Mouse (Mus musculus) spleen, postnatal 10 days (tissue): ENCODE measurements around the gene Slc27a1.

Source experiments
- DNase-seq, 2 experiments: peaks; one replicate each; pipeline ENCODE4 v3.0.0; 2021 to 2022; ENCODE audit warnings: low spot score in 2 of 2

Slc27a1 gene

DNA sequence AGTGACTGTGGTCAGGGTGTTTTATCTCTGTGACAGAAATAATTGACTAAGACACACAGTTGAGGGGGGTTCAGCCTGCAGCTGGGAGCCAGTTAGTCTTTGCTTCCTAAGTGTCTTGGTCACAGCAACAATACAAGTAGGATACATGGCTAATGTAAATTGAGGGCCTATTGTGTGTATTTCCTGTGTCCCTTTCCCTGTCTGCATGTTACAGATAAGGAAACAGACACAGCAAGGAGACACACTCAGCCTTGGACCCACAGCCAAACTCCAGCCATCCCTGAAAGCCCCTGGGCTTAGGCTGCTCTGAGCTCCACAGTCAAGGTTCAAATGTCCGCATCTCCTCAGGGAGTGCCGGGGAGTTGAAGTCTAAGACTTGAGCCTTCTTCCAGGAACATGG is 14.0 kb upstream of the Slc27a1 start:
- no peak for DNase-seq

DNA sequence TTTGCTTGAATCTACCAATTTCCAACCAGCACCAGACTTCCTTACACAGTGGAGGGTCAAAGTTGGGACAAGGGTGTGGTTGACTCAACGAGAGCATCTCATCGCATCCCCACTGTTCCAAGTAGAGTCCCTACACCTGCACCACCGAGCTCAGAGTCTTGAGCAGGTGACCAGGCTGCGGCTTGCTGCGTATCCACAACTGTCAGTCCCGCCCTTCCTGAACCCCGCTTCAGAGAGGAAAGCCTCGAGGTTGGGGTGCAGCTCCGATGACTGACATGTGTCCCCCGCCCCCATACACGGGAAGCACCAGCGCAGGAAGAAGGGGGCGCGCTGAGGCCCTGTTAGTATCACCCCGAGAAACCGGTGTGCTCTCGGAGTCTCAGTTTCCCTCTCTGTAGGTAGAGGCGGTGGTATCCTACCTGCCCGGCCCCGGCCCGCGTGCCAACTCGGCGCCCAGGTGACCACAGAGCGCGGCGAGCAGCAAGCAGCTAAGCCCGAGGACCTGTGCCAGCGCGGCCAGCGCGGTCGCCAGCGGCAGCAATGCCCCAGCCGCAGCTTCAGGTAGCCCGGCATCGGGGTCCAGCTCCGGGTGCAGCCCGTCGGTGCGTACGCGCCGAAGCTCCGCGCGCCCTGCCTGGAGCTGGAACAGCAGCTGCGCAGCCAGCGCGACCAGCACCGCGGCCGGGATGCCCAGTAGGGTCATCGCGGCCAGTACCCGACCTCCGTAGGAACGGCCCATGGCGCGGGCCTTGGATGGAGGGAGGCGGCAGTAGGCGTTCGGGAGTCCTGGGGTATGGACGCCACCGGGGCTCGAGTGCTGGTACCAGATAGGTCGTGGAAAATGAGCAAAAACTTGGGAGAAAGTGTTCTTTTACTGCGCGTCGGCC is 10.4 kb upstream of the Slc27a1 start, which contains the start of gene Tmem221:
Gene Tmem221, minus strand, starts transcription at position 801 of the 887 bp plus-strand sequence.
- no peak for DNase-seq

DNA sequence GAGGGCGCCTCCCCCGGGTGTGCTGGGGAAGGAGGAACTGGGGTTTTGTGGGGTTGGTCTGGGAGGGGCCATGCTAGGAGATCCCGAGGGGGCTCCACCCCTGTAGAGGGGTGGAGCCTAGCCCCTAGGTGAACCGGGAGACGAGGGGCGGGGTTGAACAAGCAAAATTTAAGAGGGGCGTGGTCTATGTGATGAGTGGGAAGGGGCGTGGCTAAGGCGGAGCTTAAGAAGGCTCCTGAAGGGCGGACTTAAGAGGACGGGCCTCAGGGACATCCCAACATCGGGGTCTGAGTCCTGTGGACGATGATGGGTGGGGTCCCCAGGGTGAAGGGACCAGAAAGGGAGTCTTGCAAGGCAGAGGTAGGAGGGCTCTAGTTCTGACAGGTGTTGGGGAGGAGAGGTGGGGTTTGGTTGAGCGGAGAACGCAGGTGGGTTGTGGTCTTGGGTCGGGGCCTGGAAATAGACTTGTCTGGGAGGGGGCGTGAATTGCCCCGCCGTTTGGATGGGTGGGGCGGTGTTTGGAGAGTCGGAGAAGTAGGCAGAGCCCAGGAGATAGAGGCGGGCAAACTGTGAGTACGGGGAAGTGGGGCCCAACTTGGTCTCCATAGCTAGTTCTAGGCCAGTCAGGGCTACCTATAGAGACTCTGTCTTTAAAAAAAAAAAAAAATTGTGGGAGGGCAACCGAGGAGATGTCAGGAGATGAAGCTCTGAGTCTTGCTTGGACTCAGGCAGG is 9.6 kb upstream of the Slc27a1 start:
- DNase-seq = peak; percentile 52 to 83

DNA sequence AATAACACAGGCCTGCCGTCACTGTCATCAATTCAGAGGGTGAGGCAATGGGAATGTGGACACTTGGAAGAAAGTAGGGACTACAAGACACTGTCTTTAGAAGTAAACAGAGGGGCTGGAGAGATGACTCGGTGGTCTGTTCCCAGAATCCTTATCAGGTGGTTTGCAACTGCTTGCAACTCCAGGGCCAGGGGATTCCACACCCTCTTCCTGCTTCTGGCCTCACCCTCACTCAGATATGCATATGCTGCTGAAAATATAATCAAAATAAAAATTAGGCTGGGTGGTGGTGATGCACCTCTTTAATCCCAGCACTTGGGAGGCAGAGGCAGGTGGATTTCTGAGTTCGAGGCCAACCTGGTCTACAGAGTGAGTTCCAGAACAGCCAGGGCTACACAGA is 8.6 kb upstream of the Slc27a1 start:
- no peak for DNase-seq

DNA sequence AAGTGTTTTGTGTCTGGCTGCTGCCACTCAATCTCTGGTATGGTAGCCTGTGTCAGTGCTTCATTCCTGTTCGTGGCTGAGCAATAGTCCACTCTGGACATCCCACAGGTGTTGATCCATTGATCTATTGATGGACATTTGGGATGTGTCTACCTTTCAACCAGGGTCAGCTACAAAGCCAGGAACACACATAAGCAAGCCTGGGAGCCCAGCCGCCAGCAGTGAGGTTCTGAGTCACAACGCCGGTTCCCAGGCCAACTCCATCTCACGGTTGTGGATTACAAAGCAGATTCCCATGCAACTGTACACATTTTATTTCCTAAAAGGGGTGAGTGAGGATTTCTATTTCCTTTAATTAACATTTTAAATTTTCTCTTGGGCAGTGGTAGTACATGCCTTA is 7.9 kb upstream of the Slc27a1 start:
- DNase-seq = no peak

DNA sequence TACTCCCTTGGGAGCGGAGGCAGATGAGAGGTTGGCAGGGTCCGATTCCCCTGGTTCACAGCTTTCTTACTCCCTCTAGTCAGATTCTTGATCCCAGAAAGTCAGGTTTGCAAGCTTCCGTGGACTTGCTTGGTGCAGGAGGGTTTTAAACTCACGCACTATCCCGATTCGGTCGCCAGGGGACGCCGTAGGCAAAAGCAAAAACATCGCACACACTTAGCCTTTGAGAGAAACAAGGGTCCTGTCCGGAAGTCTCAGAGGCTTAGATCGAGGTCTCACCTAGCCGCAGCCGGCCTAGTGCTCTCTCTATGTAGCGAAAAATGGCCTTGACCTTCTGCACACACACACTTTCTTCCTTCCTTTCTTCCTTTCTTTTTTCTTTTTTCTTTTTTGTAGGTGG is 7.3 kb upstream of the Slc27a1 start:
- peak; percentile 37 to 72 for DNase-seq

DNA sequence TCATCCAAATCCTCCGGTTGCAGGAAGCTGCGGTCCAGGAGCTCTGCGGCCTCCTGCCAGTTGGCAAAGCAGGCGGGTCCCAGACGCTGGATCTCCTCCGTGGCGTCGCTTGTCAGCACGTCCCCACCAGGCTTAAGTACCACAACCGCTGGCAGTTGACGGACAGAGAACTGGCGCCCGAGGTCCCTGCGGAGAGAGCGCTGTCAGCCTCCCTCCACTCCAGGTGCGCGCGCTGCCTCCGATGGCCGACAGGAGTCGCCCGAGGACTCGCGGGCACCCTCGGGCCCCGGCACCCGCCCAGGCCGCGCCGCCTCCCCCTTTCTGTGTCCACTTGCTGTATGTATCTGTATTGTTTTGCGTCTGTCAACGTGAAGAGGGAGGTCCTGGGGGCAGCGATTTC is 5.9 kb upstream of the Slc27a1 start:
- peak; percentile 73 to 89 for DNase-seq

DNA sequence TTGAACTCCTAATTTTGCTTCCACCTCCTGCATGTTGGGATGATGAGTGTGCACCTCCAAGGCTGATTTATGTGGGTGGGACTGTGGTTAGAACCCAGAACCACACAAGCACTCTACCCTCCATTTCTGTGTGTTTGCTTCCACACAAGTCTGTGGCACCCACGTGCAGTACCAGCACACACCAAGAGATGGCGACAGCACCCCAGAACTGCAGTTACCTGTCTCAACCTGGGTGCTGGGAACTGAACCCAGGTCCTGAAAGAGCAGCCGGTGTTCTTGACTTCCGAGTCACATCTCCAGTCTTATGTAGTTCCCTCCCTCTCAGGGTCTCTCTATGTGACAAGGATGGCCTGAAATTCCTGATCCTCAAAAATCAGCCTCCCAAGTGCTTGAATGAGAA is 4.7 kb upstream of the Slc27a1 start:
- no peak for DNase-seq

DNA sequence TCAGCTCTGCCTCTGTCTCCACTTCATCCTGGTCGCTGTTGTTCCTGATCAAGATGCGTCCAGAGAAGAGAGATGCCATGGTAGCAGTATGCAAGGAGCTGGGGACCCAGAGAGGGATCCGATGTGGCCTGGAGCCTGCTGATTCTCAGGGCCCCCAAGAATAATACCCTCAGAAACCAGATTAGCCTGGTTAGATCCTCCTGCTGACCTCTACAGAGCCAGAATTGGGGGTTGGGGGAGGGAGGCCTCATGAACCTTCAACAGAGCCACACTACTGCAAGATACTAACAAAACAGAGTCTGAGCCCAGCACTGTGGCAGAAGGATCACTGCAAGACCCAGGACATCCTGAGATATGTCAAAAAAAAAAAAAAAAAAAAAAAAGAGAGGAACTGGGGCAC is 2.2 kb upstream of the Slc27a1 start, which contains the start of gene Nxnl1:
Gene Nxnl1, minus strand, starts transcription at position 101 of the 400 bp plus-strand sequence.
- DNase-seq = no peak

DNA sequence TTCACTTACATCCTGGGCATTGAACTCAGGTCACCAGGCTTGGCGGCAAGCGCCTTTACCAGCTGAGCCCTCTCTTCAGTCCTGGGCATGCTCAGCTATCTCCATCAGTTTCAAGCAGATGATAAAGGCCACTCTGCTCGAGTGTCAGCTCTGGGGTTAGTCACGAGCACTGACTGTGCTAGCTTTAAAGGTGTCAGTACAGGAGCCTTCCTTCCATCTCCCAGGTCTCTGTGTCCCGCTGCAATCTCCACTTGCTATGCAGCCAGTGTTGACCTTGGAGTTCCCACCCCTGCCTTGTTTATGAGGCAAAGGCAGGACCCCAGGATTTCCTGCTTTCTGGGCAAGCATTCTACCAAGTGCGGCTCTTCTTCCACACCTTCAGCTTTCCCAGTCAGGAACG is 1.1 kb upstream of the Slc27a1 start:
- DNase-seq = no peak

DNA sequence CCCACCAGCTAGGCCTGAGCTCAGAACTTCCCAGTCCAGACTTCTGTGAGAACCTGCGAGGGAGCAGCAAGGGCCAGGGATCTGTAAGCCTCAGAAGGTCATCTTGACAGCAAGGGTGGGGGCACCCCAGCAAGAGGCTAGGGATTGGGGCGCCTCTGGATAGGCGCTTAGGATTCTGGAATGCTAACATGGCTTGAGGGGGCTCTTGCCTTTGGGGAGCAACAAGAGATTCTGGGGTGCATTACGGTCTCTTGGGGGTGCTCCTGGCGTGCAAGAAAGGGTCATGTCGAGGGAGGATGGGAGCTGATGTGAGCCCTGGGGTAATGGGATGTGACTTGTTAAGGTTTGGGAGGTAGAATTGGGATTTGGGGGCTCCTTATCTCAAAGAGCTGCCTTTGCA is 259 bp downstream of the Slc27a1 start:
- DNase-seq = no peak

DNA sequence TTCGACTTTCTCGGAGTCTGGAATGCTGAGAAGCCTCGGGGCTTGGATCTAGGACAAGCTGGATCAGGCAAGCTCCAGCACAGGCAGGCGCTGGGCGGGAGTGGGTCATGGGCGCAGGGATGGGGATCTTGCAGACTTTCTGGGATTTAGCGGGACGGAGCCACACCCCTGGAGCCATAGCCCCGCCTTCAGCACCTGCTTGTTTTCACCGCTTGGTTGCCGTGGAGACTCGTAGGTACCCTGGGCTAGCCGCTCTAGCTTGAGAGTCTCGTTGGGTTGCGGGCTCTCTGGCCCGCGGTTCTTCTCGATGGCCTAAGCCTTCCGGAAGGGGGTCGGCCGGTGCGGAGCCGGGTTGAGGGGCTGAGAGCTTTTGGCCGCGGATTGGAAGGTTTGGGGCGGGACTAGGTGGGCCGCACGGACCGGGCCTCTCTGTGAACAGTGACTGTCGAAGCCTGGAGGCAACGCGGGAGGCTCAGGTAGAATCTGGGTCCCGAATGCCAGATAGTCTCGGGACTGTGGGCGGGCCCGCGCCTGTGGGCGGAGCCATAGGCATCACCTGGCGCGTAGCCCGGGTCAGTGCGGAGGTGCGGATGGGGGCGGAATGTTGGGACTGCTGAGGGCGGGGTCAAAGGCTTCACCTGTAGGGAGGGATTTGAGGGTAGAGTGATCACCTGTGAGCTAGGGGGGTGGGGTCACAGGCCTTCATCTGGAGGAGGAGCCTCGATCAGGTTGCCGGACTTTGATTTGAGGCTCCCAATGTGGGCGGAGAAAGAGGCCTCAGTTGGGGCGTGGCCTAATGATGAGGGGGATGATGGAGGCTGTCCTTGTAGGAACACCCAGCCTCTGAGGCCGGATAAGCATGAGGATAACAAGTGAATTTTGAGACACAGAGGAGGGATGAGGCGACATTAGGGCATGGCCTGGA is 946 bp downstream of the Slc27a1 start:
- DNase-seq = peak; percentile 41 to 72

DNA sequence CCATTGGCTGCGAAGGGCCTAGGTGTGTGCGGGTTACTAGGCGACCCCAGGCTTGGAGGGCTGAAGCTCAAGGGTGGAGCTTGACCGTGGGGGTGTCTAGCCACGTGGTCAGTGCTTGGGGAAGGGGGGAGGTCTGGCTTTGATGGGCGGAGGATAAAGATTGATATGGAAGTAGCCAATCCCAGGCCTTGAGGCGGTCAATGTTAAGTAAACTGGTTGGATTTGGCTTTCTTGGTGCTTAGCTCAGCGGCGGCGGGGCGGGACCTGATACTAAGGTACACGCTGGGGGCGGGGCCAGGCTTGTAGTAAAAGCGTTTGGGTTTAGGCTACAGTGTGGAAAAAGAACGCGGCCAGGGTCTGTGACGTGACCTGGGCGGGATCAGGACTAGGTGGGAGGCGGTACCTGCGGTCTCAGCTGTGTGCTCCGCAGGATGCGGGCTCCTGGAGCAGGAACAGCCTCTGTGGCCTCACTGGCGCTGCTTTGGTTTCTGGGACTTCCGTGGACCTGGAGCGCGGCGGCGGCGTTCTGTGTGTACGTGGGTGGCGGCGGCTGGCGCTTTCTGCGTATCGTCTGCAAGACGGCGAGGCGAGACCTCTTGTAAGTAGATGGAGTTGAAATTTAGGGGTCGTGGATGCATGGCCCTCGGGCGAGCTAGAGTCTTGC is 1.7 kb downstream of the Slc27a1 start:
- DNase-seq = peak; percentile 50 to 87

DNA sequence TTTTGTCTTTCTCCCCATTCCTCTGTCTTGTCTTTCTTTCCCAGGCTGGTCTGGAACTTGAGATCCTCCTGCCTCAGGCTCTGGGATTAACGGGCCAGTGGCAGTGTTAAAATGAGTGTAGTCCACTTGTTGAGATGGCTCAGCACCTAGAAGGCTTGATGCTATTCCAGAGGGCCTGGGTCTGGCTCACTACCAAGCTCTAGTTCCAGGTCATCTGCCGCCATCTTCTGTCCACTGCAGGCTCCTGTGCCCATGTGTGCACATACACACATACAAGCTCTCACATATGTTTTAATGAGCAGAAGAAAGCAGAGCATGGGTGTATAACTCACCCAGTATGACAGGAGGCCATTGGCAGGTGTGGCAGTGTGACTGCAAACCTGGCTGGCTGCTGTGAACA is 3.4 kb downstream of the Slc27a1 start:
- no peak for DNase-seq

DNA sequence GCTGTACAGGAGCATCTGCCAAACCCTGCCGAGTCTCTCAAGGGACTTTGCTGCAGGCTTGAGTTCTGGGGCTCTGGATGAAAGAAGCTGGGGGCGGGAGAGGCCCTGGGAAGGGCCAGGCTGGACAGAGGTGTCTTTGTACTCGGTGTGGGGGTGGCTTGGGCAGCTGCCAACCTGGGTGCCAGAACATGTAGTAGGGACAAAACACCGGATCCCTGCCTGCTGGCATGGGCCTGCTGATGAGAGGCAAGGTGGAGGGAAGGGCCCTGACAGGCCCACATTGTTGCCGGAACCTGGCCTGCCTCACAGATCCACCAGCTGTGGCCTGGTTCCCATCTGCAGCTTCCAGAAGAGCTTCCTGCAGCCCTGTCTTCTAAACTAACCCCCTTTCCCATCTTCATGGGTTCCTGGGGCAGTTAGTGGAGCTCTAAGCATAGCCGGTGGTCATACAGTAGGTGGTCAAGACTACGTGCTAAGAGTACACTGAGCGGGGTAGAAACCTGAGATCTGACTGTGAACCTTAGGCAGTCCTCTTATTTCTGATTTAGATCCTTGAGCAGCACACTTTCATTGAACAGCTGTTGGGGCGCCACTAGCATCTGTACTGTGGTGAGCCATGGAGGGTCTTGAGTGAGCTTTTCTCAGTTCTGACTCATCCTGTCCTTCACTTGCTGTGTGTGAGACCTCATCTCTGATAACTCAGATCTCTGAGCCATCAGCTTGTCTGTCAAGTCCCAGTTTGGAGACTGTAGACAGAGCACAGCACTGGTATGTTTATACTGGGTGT is 4.4 kb downstream of the Slc27a1 start:
- DNase-seq = no peak

DNA sequence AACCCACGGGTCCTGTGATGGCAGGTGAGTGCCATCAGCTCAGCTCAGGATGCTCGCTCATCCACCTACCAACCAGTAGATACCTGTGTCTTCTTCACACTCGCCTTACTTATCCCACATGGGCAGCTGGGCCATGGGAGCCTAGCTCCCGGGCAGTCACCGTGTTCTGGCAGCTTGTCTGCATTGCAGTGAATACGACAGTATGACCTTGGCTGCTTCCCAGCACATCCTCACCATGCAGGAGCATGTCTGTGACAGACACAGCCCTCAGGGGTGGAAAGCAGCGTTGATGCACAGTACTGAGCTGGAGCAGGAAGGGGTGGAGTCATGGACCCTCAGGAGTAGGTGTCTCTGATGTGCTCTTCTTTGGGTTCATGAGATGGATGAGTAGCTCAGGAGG is 5.7 kb downstream of the Slc27a1 start:
- DNase-seq = no peak

DNA sequence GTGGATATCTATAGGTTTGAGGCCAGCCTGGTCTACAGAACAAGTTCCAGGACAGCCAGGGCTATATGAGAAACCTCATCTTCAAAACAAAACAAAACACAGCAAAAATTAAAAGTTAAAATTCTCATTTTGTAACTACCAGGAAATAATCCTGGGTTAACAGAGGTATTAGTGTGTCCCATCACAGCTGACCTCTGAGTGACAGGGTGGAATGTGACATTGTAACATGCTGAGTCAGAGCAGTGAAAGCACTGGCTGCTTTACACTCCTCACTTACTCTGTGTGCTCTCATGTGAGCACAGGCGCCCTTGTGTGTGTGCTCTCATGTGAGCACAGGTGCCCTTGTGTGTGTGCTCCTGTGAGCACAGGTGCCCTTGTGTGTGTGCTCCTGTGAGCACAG is 6.3 kb downstream of the Slc27a1 start:
- no peak for DNase-seq

DNA sequence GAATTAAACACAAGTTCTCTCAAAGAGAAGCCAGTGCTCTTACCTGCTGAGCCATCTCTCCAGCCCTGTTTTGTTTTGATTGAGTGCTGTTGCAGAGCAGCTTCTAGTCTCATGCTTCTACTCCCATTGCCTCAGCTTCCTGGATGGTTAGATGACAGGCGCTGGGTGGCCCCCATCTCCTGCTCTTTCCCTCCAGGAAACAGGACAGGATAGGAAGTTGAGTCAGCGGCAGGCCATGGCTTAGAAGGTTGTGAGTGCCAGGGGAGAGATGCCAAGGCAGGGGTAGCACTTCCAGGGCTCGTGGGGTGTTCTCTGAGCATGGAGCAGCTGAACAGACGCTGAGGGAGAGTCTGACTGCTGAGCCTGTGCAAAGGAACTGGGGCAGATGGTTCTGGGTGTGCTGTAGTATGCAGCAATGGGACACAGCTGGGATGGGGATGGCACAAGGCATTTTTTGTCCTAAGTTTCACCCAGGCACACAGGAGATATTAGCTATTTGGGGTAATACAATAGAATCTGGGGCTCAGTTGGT is 9.2 kb downstream of the Slc27a1 start:
- DNase-seq = no peak

DNA sequence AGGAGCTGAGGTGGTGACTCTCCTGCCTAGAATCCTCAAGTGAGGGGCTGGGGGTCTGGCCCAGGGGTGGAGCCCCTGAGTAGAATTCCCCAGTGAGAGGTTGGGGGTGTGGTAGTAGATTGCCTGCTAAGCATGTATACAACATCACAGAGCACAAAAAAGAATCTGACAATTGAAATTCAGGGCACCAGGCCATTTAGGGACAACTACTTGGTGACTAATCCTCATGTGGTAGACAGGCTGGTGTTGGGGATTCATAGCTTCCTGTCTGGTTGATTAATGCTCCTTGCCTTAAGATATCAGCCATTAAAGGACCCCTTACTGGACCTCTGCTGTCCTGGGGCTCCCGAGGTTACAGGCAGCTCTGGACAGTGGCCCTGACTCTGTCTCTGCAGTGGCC is 10.3 kb downstream of the Slc27a1 start:
- DNase-seq = no peak

DNA sequence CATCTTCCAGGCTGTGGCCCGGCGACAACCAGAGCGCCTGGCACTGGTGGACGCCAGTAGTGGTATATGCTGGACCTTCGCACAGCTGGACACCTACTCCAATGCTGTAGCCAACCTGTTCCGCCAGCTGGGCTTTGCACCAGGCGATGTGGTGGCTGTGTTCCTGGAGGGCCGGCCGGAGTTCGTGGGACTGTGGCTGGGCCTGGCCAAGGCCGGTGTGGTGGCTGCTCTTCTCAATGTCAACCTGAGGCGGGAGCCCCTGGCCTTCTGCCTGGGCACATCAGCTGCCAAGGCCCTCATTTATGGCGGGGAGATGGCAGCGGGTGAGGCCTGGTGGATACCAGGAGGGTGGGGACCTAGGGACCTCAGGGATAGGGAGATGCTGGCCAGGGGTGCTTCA is 10.8 kb downstream of the Slc27a1 start:
- DNase-seq = no peak
